Mouse (Mus musculus) heart, embryonic 10.5 days (tissue): ENCODE measurements around the gene Tapbpl. TPM values are rescaled to one million over a fixed set of nuclear protein-coding genes. Genes with fewer than 3 reads are reported as not detected.

ENCODE experiments used
- DNase-seq: peaks from one replicate; pipeline ENCODE4 v3.0.0-alpha.2; 2017; ENCODE audit warnings: low spot score
- H3K27ac ChIP-seq: fragments of 300-500 bp; sonication (generic); 2 replicates; pipeline ENCODE4 v1.5.1; 2016; ENCODE audit warnings: mild to moderate bottlenecking
- H3K27me3 ChIP-seq: fragments of 300-500 bp; sonication (generic); 2 replicates; pipeline ENCODE4 v1.6.1; 2016; ENCODE audit warnings: mild to moderate bottlenecking; ENCODE audit not compliant: poor library complexity, insufficient read depth, severe bottlenecking
- H3K36me3 ChIP-seq: fragments of 300-500 bp; sonication (generic); 2 replicates; pipeline ENCODE4 v1.6.1; 2016; ENCODE audit warnings: mild to moderate bottlenecking, moderate library complexity
- H3K4me1 ChIP-seq: fragments of 300-500 bp; sonication (generic); 2 replicates; pipeline ENCODE4 v1.6.1; 2016; ENCODE audit warnings: mild to moderate bottlenecking
- H3K4me3 ChIP-seq: fragments of 300-500 bp; sonication (generic); 2 replicates; pipeline ENCODE4 v1.5.1; 2016; ENCODE audit warnings: mild to moderate bottlenecking, moderate library complexity
- H3K9me3 ChIP-seq: fragments of 300-500 bp; sonication (generic); 2 replicates; pipeline ENCODE4 v1.6.1; 2016; ENCODE audit warnings: mild to moderate bottlenecking, moderate library complexity
- WGBS: fragments of 180-500 bp; shearing (Covaris S2); methylation state at CpG from one replicate; pipeline ENCODE4 v1.1.7; 2016; 5-methylcytosine and 5-hydroxymethylcytosine counted together
- microRNA-seq: library from miRNA; unstranded; fragments of <30 nt; microRNA quantifications from one replicate; pipeline ENCODE4, GENCODE M21; 2017
- polyA plus RNA-seq: library from polyadenylated mRNA; unstranded; fragments of >200 nt; fragmentation: Nextera tagmentation; extraction: Ambion mirVana; gene quantifications from 2 replicates; pipeline ENCODE4 v1.2.1, GENCODE M21; 2016

Gene Tapbpl
- polyA plus RNA-seq, 1 experiment from 2014 or later: 3.1 TPM

DNA sequence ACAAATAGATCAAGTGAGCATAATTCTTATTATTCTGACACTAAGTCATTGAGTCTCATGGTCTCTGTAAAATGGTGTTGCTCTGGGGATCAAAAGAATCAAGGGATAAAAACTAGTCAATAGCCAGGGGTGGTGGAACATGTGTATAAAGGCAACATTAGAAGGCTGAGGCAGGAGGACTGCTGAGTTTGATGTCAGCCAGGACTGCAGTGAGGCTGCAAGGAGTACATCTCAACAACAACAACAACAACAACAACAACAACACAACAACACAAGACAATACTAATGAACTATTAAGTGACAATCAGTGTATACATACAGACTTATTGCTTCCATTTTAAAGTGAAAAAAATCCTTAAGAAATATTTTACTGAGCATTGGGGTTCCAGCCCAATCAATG is 40.8 kb downstream of the Tapbpl start:
- Histone ChIP-seq H3K9me3 (no peaks in the 10 kb centered on the region), H3K27me3 (no peaks in the 10 kb centered on the region), H3K4me1 (peaks cover 18% of the 10 kb centered on the region; the same call in 1 of the 2 replicates), H3K36me3 (peaks cover 62% of the 10 kb centered on the region), H3K4me3 (peak overlapping the region; percentile 82), H3K27ac (peak overlapping the region; percentile 98)
- no peak for DNase-seq

- H3K4me1 ChIP-seq: peaks cover 13% of the 10 kb centered on the region; the same call in 1 of the 2 replicates
- 94% methylated on average over 10 of the region's 10 CpGs for WGBS
- no peak for DNase-seq
These were observed 45.5 kb downstream of the Tapbpl start for GRCm38 (mm10) chr6:125186203-125186602.

GRCm38 (mm10) chr6:125182133-125182532 is 49.5 kb downstream of the Tapbpl start:
- no peak for DNase-seq
- no peak overlapping the region for H3K4me3 ChIP-seq
- WGBS: 89% methylated on average over 5 of the region's 5 CpGs
- H3K27ac ChIP-seq: no peak overlapping the region
- H3K9me3 ChIP-seq: no peaks in the 10 kb centered on the region
- no peaks in the 10 kb centered on the region for H3K4me1 ChIP-seq
- no peaks in the 10 kb centered on the region for H3K27me3 ChIP-seq
- peaks cover 98% of the 10 kb centered on the region for H3K36me3 ChIP-seq

More at GRCm38 (mm10) chr6:125186203-125186602, 45.5 kb downstream of the Tapbpl start:
- H3K27ac ChIP-seq: no peak overlapping the region
- H3K4me3 ChIP-seq: no peak overlapping the region
- H3K27me3 ChIP-seq: no peaks in the 10 kb centered on the region
- H3K36me3 ChIP-seq: peaks cover 84% of the 10 kb centered on the region
- H3K9me3 ChIP-seq: no peaks in the 10 kb centered on the region

DNA sequence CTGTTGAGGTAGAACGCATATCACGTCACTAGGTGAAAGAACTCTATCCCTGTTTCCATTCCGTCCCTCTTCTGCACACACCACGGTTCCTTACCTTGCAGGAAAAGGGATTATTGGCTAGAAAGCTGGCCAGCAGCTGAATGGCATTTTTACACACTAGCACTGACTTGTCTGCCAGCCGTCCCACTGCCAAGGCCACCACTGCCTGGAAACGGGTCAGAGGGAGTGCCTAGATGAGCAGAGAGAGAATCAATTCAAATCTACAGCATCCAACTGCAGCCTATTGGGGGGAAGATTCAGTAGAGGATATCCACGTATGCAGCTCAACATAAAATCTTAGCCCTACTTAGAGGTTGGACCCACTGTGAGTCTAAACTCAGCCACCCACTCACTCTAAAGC is 52.1 kb downstream of the Tapbpl start:
- H3K9me3 ChIP-seq: no peaks in the 10 kb centered on the region
- 91% methylated on average over 7 of the region's 7 CpGs for WGBS
- peaks cover 98% of the 10 kb centered on the region for H3K36me3 ChIP-seq
- no peaks in the 10 kb centered on the region for H3K27me3 ChIP-seq
- no peak overlapping the region for H3K27ac ChIP-seq
- no peaks in the 10 kb centered on the region for H3K4me1 ChIP-seq
- no peak for DNase-seq
- H3K4me3 ChIP-seq: no peak overlapping the region

GRCm38 (mm10) chr6:125175469-125175868 is 56.2 kb downstream of the Tapbpl start:
- no peaks in the 10 kb centered on the region for H3K27me3 ChIP-seq
- H3K36me3 ChIP-seq: peaks cover 99% of the 10 kb centered on the region
- DNase-seq: no peak
- no peak overlapping the region for H3K27ac ChIP-seq
- no peaks in the 10 kb centered on the region for H3K9me3 ChIP-seq
- no peaks in the 10 kb centered on the region for H3K4me1 ChIP-seq
- WGBS: 91% methylated on average over 5 of the region's 5 CpGs
- no peak overlapping the region for H3K4me3 ChIP-seq

Small RNA genes lying within 50 kb of the gene (microRNA-seq; reads per million reads assigned to microRNA genes)
- 0.76 reads per million for gene Mir3098
- not detected for gene Mir8113

Other genes with a start within 250 kb of the Tapbpl start
- gene Pianp, start 235.2 kb downstream of the Tapbpl start, polyA plus RNA-seq: 0.14 TPM in 1 of 2 replicates, not detected in the other
- gene Zfp384, start 222.7 kb downstream of the Tapbpl start, polyA plus RNA-seq: 7.9 and 14.2 TPM in 2 replicates
- gene Ing4, start 192.1 kb downstream of the Tapbpl start, polyA plus RNA-seq: 74.4 and 84.5 TPM in 2 replicates
- gene Acrbp, start 182.2 kb downstream of the Tapbpl start, polyA plus RNA-seq: 4.8 and 8.0 TPM in 2 replicates
- 0.37 and 0.38 TPM in 2 replicates for gene Lpar5, start 163.9 kb downstream of the Tapbpl start, polyA plus RNA-seq
- 75.0 and 88.6 TPM in 2 replicates for gene Chd4, start 135.9 kb downstream of the Tapbpl start, polyA plus RNA-seq
- gene Nop2, start 100.0 kb downstream of the Tapbpl start, polyA plus RNA-seq: 73.2 and 92.7 TPM in 2 replicates
- gene Iffo1, start 86.6 kb downstream of the Tapbpl start, polyA plus RNA-seq: 11.7 and 11.9 TPM in 2 replicates
- gene Gapdh, start 65.4 kb downstream of the Tapbpl start, polyA plus RNA-seq: 3,676 and 4,272 TPM in 2 replicates
- 128 and 140 TPM in 2 replicates for gene Ncapd2, start 40.2 kb downstream of the Tapbpl start, polyA plus RNA-seq
- gene Mrpl51, start 40.1 kb downstream of the Tapbpl start, polyA plus RNA-seq: 246 and 251 TPM in 2 replicates
- gene Vamp1, start 16.3 kb downstream of the Tapbpl start, polyA plus RNA-seq: 3.4 TPM in 2 replicates
- 1.3 and 2.1 TPM in 2 replicates for gene Cd27, start 5.2 kb upstream of the Tapbpl start, polyA plus RNA-seq
- 0.09 TPM in 1 of 2 replicates, not detected in the other for gene Tuba3a, start 54.2 kb upstream of the Tapbpl start, polyA plus RNA-seq
- 37.8 and 40.4 TPM in 2 replicates for gene Ltbr, start 82.0 kb upstream of the Tapbpl start, polyA plus RNA-seq
- 0.65 and 0.98 TPM in 2 replicates for gene Scnn1a, start 88.8 kb upstream of the Tapbpl start, polyA plus RNA-seq
- 33.6 and 35.3 TPM in 2 replicates for gene Tnfrsf1a, start 117.5 kb upstream of the Tapbpl start, polyA plus RNA-seq
- gene Plekhg6, start 148.9 kb upstream of the Tapbpl start, polyA plus RNA-seq: 0.20 TPM in 1 of 2 replicates, not detected in the other